Comparison of ENCODE assay signal across 25 mouse cellular contexts in genomic region chrX:11289244-11289643, GRCm38 (mm10). TPM values are rescaled to one million over a fixed set of nuclear protein-coding genes. Genes with fewer than 3 reads are reported as not detected.
A peak's percentile ranks its signal among the peaks of the same experiment; 100 is the strongest.
DNase-seq lines count a peak whose midpoint lies in the region; ATAC-seq and TF ChIP-seq lines count a peak whose summit lies in the region.
"Had no signal": no experiment of that assay in that cellular context is flagged by ENCODE, and none has a peak within 500 bp of the region (broad histone marks: within the 10 kb centered on the region; RNA-seq: fewer than 3 reads in every experiment).

No protein-coding gene starts in this region.

- H3K4me3 ChIP-seq in limb, embryonic 10.5 days, result no peak overlapping the region
- H3K4me3 ChIP-seq: embryonic facial prominence, embryonic 10.5 days; embryonic facial prominence, embryonic 12.5 days; forebrain, embryonic 13.5 days; forebrain, embryonic 15.5 days had no signal

- no peak overlapping the region for H3K27ac ChIP-seq in limb, embryonic 10.5 days
- H3K27ac ChIP-seq: embryonic facial prominence, embryonic 10.5 days; embryonic facial prominence, embryonic 12.5 days; forebrain, embryonic 13.5 days; forebrain, embryonic 15.5 days had no signal

- ATAC-seq in CD4-positive, CD25-positive, alpha-beta regulatory T cell, adult 4 months, result no peak
- ATAC-seq: forebrain, embryonic 13.5 days; forebrain, embryonic 15.5 days had no signal

- H3K4me1 ChIP-seq in limb, embryonic 10.5 days, result no peaks in the 10 kb centered on the region
- H3K4me1 ChIP-seq: embryonic facial prominence, embryonic 10.5 days; embryonic facial prominence, embryonic 12.5 days; forebrain, embryonic 13.5 days; forebrain, embryonic 15.5 days had no signal

- no peaks in the 10 kb centered on the region for H3K36me3 ChIP-seq in limb, embryonic 10.5 days
- H3K36me3 ChIP-seq: embryonic facial prominence, embryonic 10.5 days; embryonic facial prominence, embryonic 12.5 days; forebrain, embryonic 15.5 days had no signal

- no peak for TF ChIP-seq CTCF in brain, embryonic 14.5 days (IDR thresholded peaks at IDR 0.05; ENCODE audit: borderline replicate concordance, extremely low read depth, insufficient read depth, insufficient read length)

- peak; percentile 3 for DNase-seq in CD4-positive, CD25-positive, alpha-beta regulatory T cell, adult 2 months (ENCODE audit: low read depth, low spot score)
- DNase-seq in ES-CJ7 (ENCODE audit: low read depth, low spot score) (peak; percentile 70), R1 (ENCODE audit: low read depth, low spot score) (peak; percentile 83)
- peak; percentile 3 for DNase-seq in brain, embryonic 14.5 days (ENCODE audit: low read depth)
- no peak for DNase-seq in gastrocnemius, postnatal 10 days
- no peak for DNase-seq in limb, embryonic 10.5 days (ENCODE audit: low spot score)
- DNase-seq in lung, postnatal 10 days, result no peak
- DNase-seq: adrenal gland, adult 2 months; adrenal gland, postnatal 10 days; adrenal gland, postnatal 25 days; cerebellum, adult 11-12 months; cerebellum, adult 2 months; cerebellum, adult 9-10 months; cerebellum, postnatal 25 days had no signal

- 82% methylated on average over 4 of the region's 4 CpGs for WGBS in limb, embryonic 10.5 days

- H3K27me3 ChIP-seq in limb, embryonic 10.5 days (ENCODE audit: low read depth, poor library complexity, severe bottlenecking), result peaks cover 82% of the 10 kb centered on the region
- H3K27me3 ChIP-seq: forebrain, embryonic 13.5 days; forebrain, embryonic 15.5 days had no signal

- no peaks in the 10 kb centered on the region for H3K9me3 ChIP-seq in limb, embryonic 10.5 days (replicated peaks)
- H3K9me3 ChIP-seq: embryonic facial prominence, embryonic 10.5 days; embryonic facial prominence, embryonic 12.5 days; forebrain, embryonic 13.5 days; forebrain, embryonic 15.5 days had no signal

- TF ChIP-seq POLR2A in brain, embryonic 14.5 days (IDR thresholded peaks at IDR 0.05; ENCODE audit: borderline replicate concordance, extremely low read depth, insufficient read depth, insufficient read length, poor library complexity, severe bottlenecking), result no peak

RNA-seq across cellular contexts. Expression of gene H2al1a, which starts 9.8 kb away (rescaled TPM):
- not detected for polyA plus RNA-seq in CD4-positive, CD25-positive, alpha-beta regulatory T cell, adult 4 months (2017; shearing (Covaris generic))
- polyA plus RNA-seq in brain, embryonic 14.5 days (2012; rRNA removed), result not detected in 2 replicates
- total RNA-seq in gastrocnemius, postnatal 10 days (2021), result not detected
- not detected in 2 replicates for polyA plus RNA-seq in limb, embryonic 10.5 days (2016; fragmentation: Nextera tagmentation; extraction: Ambion mirVana)
- total RNA-seq: adrenal gland, adult 2 months; adrenal gland, postnatal 10 days; adrenal gland, postnatal 25 days; adrenal gland, postnatal 4 days; gastrocnemius, adult 18-20 months; MEL had no signal
- polyA plus RNA-seq: adrenal gland, adult 2 months; cerebellum, adult 2 months; cortical plate, adult 2 months; embryonic facial prominence, embryonic 10.5 days; embryonic facial prominence, embryonic 12.5 days; embryonic facial prominence, embryonic 14.5 days; forebrain, embryonic 11.5 days; forebrain, embryonic 13.5 days; forebrain, embryonic 15.5 days had no signal

RNA-seq across cellular contexts. Expression of gene H2al1b, which starts 13.0 kb away (rescaled TPM):
- polyA plus RNA-seq in CD4-positive, CD25-positive, alpha-beta regulatory T cell, adult 4 months (2017; shearing (Covaris generic)), result not detected
- polyA plus RNA-seq in brain, embryonic 14.5 days (2012; rRNA removed), result not detected in 2 replicates
- not detected for total RNA-seq in gastrocnemius, postnatal 10 days (2021)
- polyA plus RNA-seq in limb, embryonic 10.5 days (2016; fragmentation: Nextera tagmentation; extraction: Ambion mirVana), result not detected in 2 replicates
- total RNA-seq: adrenal gland, adult 2 months; adrenal gland, postnatal 10 days; adrenal gland, postnatal 25 days; adrenal gland, postnatal 4 days; gastrocnemius, adult 18-20 months; MEL had no signal
- polyA plus RNA-seq: adrenal gland, adult 2 months; cerebellum, adult 2 months; cortical plate, adult 2 months; embryonic facial prominence, embryonic 10.5 days; embryonic facial prominence, embryonic 12.5 days; embryonic facial prominence, embryonic 14.5 days; forebrain, embryonic 11.5 days; forebrain, embryonic 13.5 days; forebrain, embryonic 15.5 days had no signal

RNA-seq across cellular contexts. Expression of gene H2al1c, which starts 16.2 kb away (rescaled TPM):
- not detected for polyA plus RNA-seq in CD4-positive, CD25-positive, alpha-beta regulatory T cell, adult 4 months (2017; shearing (Covaris generic))
- polyA plus RNA-seq in brain, embryonic 14.5 days (2012; rRNA removed), result not detected in 2 replicates
- not detected for total RNA-seq in gastrocnemius, postnatal 10 days (2021)
- not detected in 2 replicates for polyA plus RNA-seq in limb, embryonic 10.5 days (2016; fragmentation: Nextera tagmentation; extraction: Ambion mirVana)
- total RNA-seq: adrenal gland, adult 2 months; adrenal gland, postnatal 10 days; adrenal gland, postnatal 25 days; adrenal gland, postnatal 4 days; gastrocnemius, adult 18-20 months; MEL had no signal
- polyA plus RNA-seq: adrenal gland, adult 2 months; cerebellum, adult 2 months; cortical plate, adult 2 months; embryonic facial prominence, embryonic 10.5 days; embryonic facial prominence, embryonic 12.5 days; embryonic facial prominence, embryonic 14.5 days; forebrain, embryonic 11.5 days; forebrain, embryonic 13.5 days; forebrain, embryonic 15.5 days had no signal

RNA-seq across cellular contexts. Expression of gene H2al1d, which starts 19.4 kb away (rescaled TPM):
- not detected for polyA plus RNA-seq in CD4-positive, CD25-positive, alpha-beta regulatory T cell, adult 4 months (2017; shearing (Covaris generic))
- not detected in 2 replicates for polyA plus RNA-seq in brain, embryonic 14.5 days (2012; rRNA removed)
- not detected for total RNA-seq in gastrocnemius, postnatal 10 days (2021)
- not detected in 2 replicates for polyA plus RNA-seq in limb, embryonic 10.5 days (2016; fragmentation: Nextera tagmentation; extraction: Ambion mirVana)
- total RNA-seq: adrenal gland, adult 2 months; adrenal gland, postnatal 10 days; adrenal gland, postnatal 25 days; adrenal gland, postnatal 4 days; gastrocnemius, adult 18-20 months; MEL had no signal
- polyA plus RNA-seq: adrenal gland, adult 2 months; cerebellum, adult 2 months; cortical plate, adult 2 months; embryonic facial prominence, embryonic 10.5 days; embryonic facial prominence, embryonic 12.5 days; embryonic facial prominence, embryonic 14.5 days; forebrain, embryonic 11.5 days; forebrain, embryonic 13.5 days; forebrain, embryonic 15.5 days had no signal

RNA-seq across cellular contexts. Expression of gene H2al1e, which starts 22.5 kb away (rescaled TPM):
- not detected for polyA plus RNA-seq in CD4-positive, CD25-positive, alpha-beta regulatory T cell, adult 4 months (2017; shearing (Covaris generic))
- polyA plus RNA-seq in brain, embryonic 14.5 days (2012; rRNA removed), result not detected in 2 replicates
- not detected for total RNA-seq in gastrocnemius, postnatal 10 days (2021)
- not detected in 2 replicates for polyA plus RNA-seq in limb, embryonic 10.5 days (2016; fragmentation: Nextera tagmentation; extraction: Ambion mirVana)
- total RNA-seq: adrenal gland, adult 2 months; adrenal gland, postnatal 10 days; adrenal gland, postnatal 25 days; adrenal gland, postnatal 4 days; gastrocnemius, adult 18-20 months; MEL had no signal
- polyA plus RNA-seq: adrenal gland, adult 2 months; cerebellum, adult 2 months; cortical plate, adult 2 months; embryonic facial prominence, embryonic 10.5 days; embryonic facial prominence, embryonic 12.5 days; embryonic facial prominence, embryonic 14.5 days; forebrain, embryonic 11.5 days; forebrain, embryonic 13.5 days; forebrain, embryonic 15.5 days had no signal

Comparison
In these comparisons a context has a peak if more than half of its experiments do, and no peak if none do; other contexts are left out.
1. DNase-seq: peak in CD4-positive, CD25-positive, alpha-beta regulatory T cell, adult 2 months (single experiment), ES-CJ7 (single experiment), R1 (single experiment) and brain, embryonic 14.5 days (single experiment); none in gastrocnemius, postnatal 10 days (single experiment), limb, embryonic 10.5 days (single experiment) and lung, postnatal 10 days (single experiment).